In the genomic region with DNA sequence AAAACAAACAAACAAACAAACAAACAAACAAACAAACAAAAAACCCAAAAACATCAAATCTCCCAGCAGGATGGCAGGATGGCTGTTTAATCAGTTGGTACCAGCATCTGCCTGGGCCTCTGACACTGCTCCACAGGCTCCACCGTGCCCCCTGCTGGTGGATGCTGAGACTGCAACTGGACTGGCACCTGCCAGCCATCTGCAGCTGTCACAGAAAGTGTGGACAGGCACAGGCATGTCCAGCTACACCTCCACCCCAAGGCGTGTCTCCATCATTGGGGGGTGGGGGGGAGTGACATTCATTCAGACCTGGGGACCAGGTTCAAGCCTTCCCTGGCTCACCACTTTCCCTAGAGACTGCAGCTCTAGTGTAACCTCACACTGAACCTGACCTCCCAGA, we compare ENCODE assay signal across 9 mouse cellular contexts. TPM values are rescaled to one million over a fixed set of nuclear protein-coding genes. Genes with fewer than 3 reads are reported as not detected.
DNase-seq lines count a peak whose midpoint lies in the region; ATAC-seq and TF ChIP-seq lines count a peak whose summit lies in the region.
"Had no signal": no experiment of that assay in that cellular context is flagged by ENCODE, and none has a peak within 500 bp of the region (broad histone marks: within the 10 kb centered on the region; RNA-seq: fewer than 3 reads in every experiment).

No protein-coding gene starts in this region.

- peaks cover 4% of the 10 kb centered on the region; the same call in 1 of the 2 replicates for H3K4me1 ChIP-seq in neural tube, embryonic 15.5 days
- peaks cover 2% of the 10 kb centered on the region; the same call in 1 of the 2 replicates for H3K4me1 ChIP-seq in liver, embryonic 11.5 days (replicated peaks; ENCODE audit: control insufficient read depth, insufficient read depth, low read length)
- H3K4me1 ChIP-seq: embryonic facial prominence, embryonic 15.5 days had no signal

- H3K36me3 ChIP-seq in neural tube, embryonic 15.5 days: no peaks in the 10 kb centered on the region
- H3K36me3 ChIP-seq in liver, embryonic 11.5 days (ENCODE audit: control insufficient read depth, insufficient read depth, low read length): no peaks in the 10 kb centered on the region
- H3K36me3 ChIP-seq: embryonic facial prominence, embryonic 15.5 days had no signal

- H3K9me3 ChIP-seq in neural tube, embryonic 15.5 days (replicated peaks): 0 out of 2 replicates have a peak, but pooled peaks cover 5% of the 10 kb centered on the region
- H3K9me3 ChIP-seq in liver, embryonic 11.5 days (ENCODE audit: control insufficient read depth, low read length): no peaks in the 10 kb centered on the region
- H3K9me3 ChIP-seq: embryonic facial prominence, embryonic 15.5 days had no signal

- peak; percentile 90 for DNase-seq in neural tube, embryonic 10.5 days (ENCODE audit: extremely low spot score, low spot score)
- DNase-seq in cerebellum, postnatal 25 days: peak; percentile 82 to 90
- DNase-seq in gastrocnemius, adult 2 months: peak; percentile 89
- DNase-seq in kidney, postnatal 10 days: peak; percentile 90
- peak; percentile 78 for DNase-seq in liver, embryonic 11.5 days (ENCODE audit: low spot score)
- DNase-seq in thymus, adult 18-20 months: peak; percentile 43 to 47

- no peak for ATAC-seq in neural tube, embryonic 15.5 days (ENCODE audit: low FRiP score)
- peak; percentile 55; the same call in 1 of the 2 replicates for ATAC-seq in liver, embryonic 11.5 days (replicated peaks; ENCODE audit: low FRiP score)
- ATAC-seq in neutrophil, adult 5-6 weeks (ENCODE audit: extremely low read depth, insufficient number of reproducible peaks, low FRiP score, poor library complexity, severe bottlenecking): peak; percentile 55

- intact Hi-C loops in gastrocnemius, adult 2 months (cut with DNase I): loop anchor here (1.0 to 2.0 kb wide), 2 partner anchors 47 to 388 kb away; no protein-coding TSS in a partner anchor

- no peak overlapping the region for H3K4me2 ChIP-seq in neural tube, embryonic 15.5 days
- H3K4me2 ChIP-seq in liver, embryonic 11.5 days: no peak overlapping the region
- H3K4me2 ChIP-seq: embryonic facial prominence, embryonic 15.5 days had no signal

- peak; percentile 95 for TF ChIP-seq CTCF in gastrocnemius, adult 2 months (IDR thresholded peaks at IDR 0.05)

- no peaks in the 10 kb centered on the region for H3K27me3 ChIP-seq in neural tube, embryonic 15.5 days (replicated peaks)
- no peaks in the 10 kb centered on the region for H3K27me3 ChIP-seq in liver, embryonic 11.5 days (replicated peaks; ENCODE audit: control insufficient read depth, insufficient read depth, low read length)
- H3K27me3 ChIP-seq: embryonic facial prominence, embryonic 15.5 days had no signal

- H3K27ac ChIP-seq in neural tube, embryonic 15.5 days (replicated peaks): no peak overlapping the region
- no peak overlapping the region for H3K27ac ChIP-seq in gastrocnemius, adult 2 months
- no peak overlapping the region for H3K27ac ChIP-seq in liver, embryonic 11.5 days (ENCODE audit: low read depth, low read length)
- H3K27ac ChIP-seq: embryonic facial prominence, embryonic 15.5 days had no signal

- no peak overlapping the region for H3K4me3 ChIP-seq in neural tube, embryonic 15.5 days (replicated peaks)
- H3K4me3 ChIP-seq in gastrocnemius, adult 2 months: no peak overlapping the region
- H3K4me3 ChIP-seq in liver, embryonic 11.5 days (ENCODE audit: low read depth, low read length): no peak overlapping the region
- H3K4me3 ChIP-seq: embryonic facial prominence, embryonic 15.5 days had no signal

- 0% methylated on average over 2 of the region's 2 CpGs for WGBS in neural tube, embryonic 15.5 days
- WGBS in liver, embryonic 11.5 days: 5% methylated on average over 2 of the region's 2 CpGs

- no peak overlapping the region for H3K9ac ChIP-seq in neural tube, embryonic 15.5 days (replicated peaks)
- H3K9ac ChIP-seq in liver, embryonic 11.5 days (ENCODE audit: low read depth, low read length): no peak overlapping the region
- H3K9ac ChIP-seq: embryonic facial prominence, embryonic 15.5 days had no signal

RNA-seq across cellular contexts. Expression of a gene that starts 37.2 kb away (rescaled TPM):
- 0.54 and 0.67 TPM in 2 replicates for polyA plus RNA-seq in neural tube, embryonic 15.5 days (2015; fragmentation: Nextera tagmentation; extraction: Ambion mirVana)
- total RNA-seq in gastrocnemius, adult 2 months (2021): 1 to 10 TPM in 1 of 2 experiments, under 1 TPM in 1; 0.46 to 1.5 TPM
- 0.40 and 0.64 TPM in 2 replicates for polyA plus RNA-seq in liver, embryonic 11.5 days (2014; fragmentation: Nextera tagmentation; extraction: Ambion mirVana)
- total RNA-seq in neutrophil, adult 5-6 weeks (2017): not detected in 2 replicates

RNA-seq across cellular contexts. Expression of a gene that starts 37.5 kb away (rescaled TPM):
- 36.9 and 42.0 TPM in 2 replicates for polyA plus RNA-seq in neural tube, embryonic 15.5 days (2015; fragmentation: Nextera tagmentation; extraction: Ambion mirVana)
- 1 to 10 TPM; 7.0 to 9.3 TPM for total RNA-seq in gastrocnemius, adult 2 months (2021)
- polyA plus RNA-seq in liver, embryonic 11.5 days (2014; fragmentation: Nextera tagmentation; extraction: Ambion mirVana): 72.7 and 75.2 TPM in 2 replicates
- total RNA-seq in neutrophil, adult 5-6 weeks (2017): 16.3 and 23.0 TPM in 2 replicates
